Mouse (Mus musculus) testis, postnatal 10 days (tissue): Measurements from ENCODE around the gene Gm16368.
"Not testable (repeated sequence)": the region's sequence is repeated elsewhere in the genome, so short reads cannot be mapped to it uniquely, and the experiment has no call there.

Source experiments
- DNase-seq: peaks from one replicate; pipeline ENCODE4 v3.0.0; 2021; ENCODE audit warnings: low spot score

The Gm16368 gene

GRCm38 (mm10) chr12:88083397-88083796 is at the start of gene Gm16368:
Gm16368 (plus strand) TSS chr12:88083697.
- not testable (repeated sequence) for DNase-seq

DNA sequence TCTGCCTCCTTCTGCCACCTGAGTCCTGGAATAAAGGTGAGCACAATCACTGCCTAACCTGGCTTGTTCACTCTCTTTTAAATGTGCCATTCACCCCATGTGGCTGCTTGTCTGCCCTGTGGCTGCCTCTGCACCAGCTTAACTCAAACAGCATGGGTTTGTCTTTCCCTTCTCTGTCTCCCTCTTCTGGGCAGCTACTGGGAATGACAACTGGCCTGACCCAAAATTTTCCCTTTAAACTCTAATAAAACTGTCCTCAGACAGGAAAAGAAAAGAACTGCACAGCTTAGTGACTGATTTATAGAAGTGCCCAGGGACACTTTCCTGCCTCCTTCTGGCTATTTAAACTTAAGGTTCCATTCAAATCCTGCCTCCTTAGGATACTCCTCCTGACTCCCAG is 44.4 kb upstream of the Gm16368 start:
- DNase-seq = not testable (repeated sequence)

GRCm38 (mm10) chr12:88039703-88040102 is 43.8 kb upstream of the Gm16368 start:
- not testable (repeated sequence) for DNase-seq

DNA sequence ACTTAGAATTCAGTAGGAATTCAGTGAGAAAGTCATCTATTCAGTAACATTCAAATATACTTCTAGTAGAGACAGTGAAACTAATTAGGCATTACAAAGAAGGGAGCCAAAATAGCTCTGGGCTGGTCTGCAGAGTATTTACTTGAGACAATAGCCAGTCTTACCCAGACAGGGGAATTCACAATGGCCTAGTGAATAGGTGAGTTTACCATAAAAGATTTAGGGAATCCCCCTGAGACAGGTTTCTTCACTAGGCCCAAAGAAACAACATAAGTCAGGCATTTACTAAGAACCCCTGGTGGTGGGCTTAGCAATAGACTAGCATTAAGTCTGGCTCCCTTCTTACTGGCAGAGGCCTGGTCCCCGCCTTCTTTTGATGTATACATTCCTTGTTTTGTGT is 38.3 kb upstream of the Gm16368 start:
- not testable (repeated sequence) for DNase-seq
